Mouse (Mus musculus): ENCODE measurements around the gene Gpr15. TPM values are rescaled to one million over a fixed set of nuclear protein-coding genes. Genes with fewer than 3 reads are reported as not detected.

Gpr15 gene
- not detected in 2 replicates for polyA plus RNA-seq (2011; ENCODE audit: insufficient read depth, insufficient read length, low read depth, missing spikeins)

- Histone ChIP-seq H3K9me3 (replicated peaks; ENCODE audit: control insufficient read depth, insufficient read depth, low read length, poor library complexity, severe bottlenecking) (no peaks in the 10 kb centered on the region), H3K9ac (ENCODE audit: low read depth, poor library complexity, severe bottlenecking) (no peak within 1 kb of the TSS), H3K27me3 (ENCODE audit: control insufficient read depth, insufficient read depth, low read length, poor library complexity, severe bottlenecking) (no peaks in the 10 kb centered on the region), H3K36me3 (ENCODE audit: control insufficient read depth, insufficient read depth, low read length, poor library complexity, severe bottlenecking) (no peaks in the 10 kb centered on the region), H3K4me1 (ENCODE audit: control insufficient read depth, insufficient read depth, low read length) (no peaks in the 10 kb centered on the region), H3K4me3 (ENCODE audit: low read depth, low read length) (no peak within 1 kb of the TSS), H3K27ac (ENCODE audit: insufficient read depth, low read length) (no peak within 1 kb of the TSS)
- no peak for TF ChIP-seq CTCF (IDR thresholded peaks at IDR 0.05; ENCODE audit: low read depth, low read length)
- no peak for TF ChIP-seq EP300 (IDR thresholded peaks at IDR 0.05; ENCODE audit: insufficient read depth, low read depth, low read length)
- TF ChIP-seq POLR2A (IDR thresholded peaks at IDR 0.05; ENCODE audit: insufficient read depth, low read length), result no peak
These were observed at the start of gene Gpr15 for GRCm38 (mm10) chr16:58718666-58719120. Gene Gpr15, minus strand, starts transcription at chr16:58719070.

- no peaks in the 10 kb centered on the region for H3K4me1 ChIP-seq (ENCODE audit: control insufficient read depth, insufficient read depth, low read length)
- H3K9me3 ChIP-seq (replicated peaks; ENCODE audit: control insufficient read depth, insufficient read depth, low read length, poor library complexity, severe bottlenecking), result no peaks in the 10 kb centered on the region
- TF ChIP-seq CTCF (IDR thresholded peaks at IDR 0.05; ENCODE audit: low read depth, low read length) (no peak), POLR2A (IDR thresholded peaks at IDR 0.05; ENCODE audit: insufficient read depth, low read length) (no peak), EP300 (IDR thresholded peaks at IDR 0.05; ENCODE audit: insufficient read depth, low read depth, low read length) (no peak)
- H3K9ac ChIP-seq (ENCODE audit: low read depth, poor library complexity, severe bottlenecking), result no peak within 1 kb of the TSS
- no peak within 1 kb of the TSS for H3K4me3 ChIP-seq (ENCODE audit: low read depth, low read length)
- no peaks in the 10 kb centered on the region for H3K36me3 ChIP-seq (ENCODE audit: control insufficient read depth, insufficient read depth, low read length, poor library complexity, severe bottlenecking)
- no peak within 1 kb of the TSS for H3K27ac ChIP-seq (ENCODE audit: insufficient read depth, low read length)
- no peaks in the 10 kb centered on the region; the same call in 1 of the 2 replicates for H3K27me3 ChIP-seq (ENCODE audit: control insufficient read depth, insufficient read depth, low read length, poor library complexity, severe bottlenecking)
These were observed 44.2 kb upstream of the Gpr15 start, which contains the start of gene Olfr172 for GRCm38 (mm10) chr16:58763076-58763475. Gene Olfr172, minus strand, starts transcription at chr16:58763176.

- no peak overlapping the region for H3K27ac ChIP-seq (ENCODE audit: insufficient read depth, low read length)
- H3K27me3 ChIP-seq (ENCODE audit: control insufficient read depth, insufficient read depth, low read length, poor library complexity, severe bottlenecking), result no peaks in the 10 kb centered on the region
- H3K9me3 ChIP-seq (replicated peaks; ENCODE audit: control insufficient read depth, insufficient read depth, low read length, poor library complexity, severe bottlenecking), result no peaks in the 10 kb centered on the region
- no peak overlapping the region for H3K4me3 ChIP-seq (ENCODE audit: low read depth, low read length)
- no peaks in the 10 kb centered on the region for H3K4me1 ChIP-seq (ENCODE audit: control insufficient read depth, insufficient read depth, low read length)
- H3K36me3 ChIP-seq (ENCODE audit: control insufficient read depth, insufficient read depth, low read length, poor library complexity, severe bottlenecking), result no peaks in the 10 kb centered on the region
- no peak overlapping the region for H3K9ac ChIP-seq (ENCODE audit: low read depth, poor library complexity, severe bottlenecking)
- TF ChIP-seq EP300 (IDR thresholded peaks at IDR 0.05; ENCODE audit: insufficient read depth, low read depth, low read length), result no peak
- no peak for TF ChIP-seq POLR2A (IDR thresholded peaks at IDR 0.05; ENCODE audit: insufficient read depth, low read length)
- no peak for TF ChIP-seq CTCF (IDR thresholded peaks at IDR 0.05; ENCODE audit: low read depth, low read length)
These were observed 37.3 kb upstream of the Gpr15 start for GRCm38 (mm10) chr16:58756191-58756590.

- TF ChIP-seq EP300 (IDR thresholded peaks at IDR 0.05; ENCODE audit: insufficient read depth, low read depth, low read length) (no peak), CTCF (IDR thresholded peaks at IDR 0.05; ENCODE audit: low read depth, low read length) (no peak), POLR2A (IDR thresholded peaks at IDR 0.05; ENCODE audit: insufficient read depth, low read length) (no peak)
- H3K36me3 ChIP-seq (ENCODE audit: control insufficient read depth, insufficient read depth, low read length, poor library complexity, severe bottlenecking), result no peaks in the 10 kb centered on the region
- H3K27ac ChIP-seq (ENCODE audit: insufficient read depth, low read length), result no peak overlapping the region
- H3K4me1 ChIP-seq (ENCODE audit: control insufficient read depth, insufficient read depth, low read length), result no peaks in the 10 kb centered on the region
- no peak overlapping the region for H3K9ac ChIP-seq (ENCODE audit: low read depth, poor library complexity, severe bottlenecking)
- no peak overlapping the region for H3K4me3 ChIP-seq (ENCODE audit: low read depth, low read length)
- no peaks in the 10 kb centered on the region for H3K27me3 ChIP-seq (ENCODE audit: control insufficient read depth, insufficient read depth, low read length, poor library complexity, severe bottlenecking)
- H3K9me3 ChIP-seq (replicated peaks; ENCODE audit: control insufficient read depth, insufficient read depth, low read length, poor library complexity, severe bottlenecking), result no peaks in the 10 kb centered on the region
These were observed 32.4 kb upstream of the Gpr15 start for GRCm38 (mm10) chr16:58751314-58751713.

- H3K4me1 ChIP-seq (ENCODE audit: control insufficient read depth, insufficient read depth, low read length), result no peaks in the 10 kb centered on the region
These were observed 27.8 kb upstream of the Gpr15 start for GRCm38 (mm10) chr16:58746715-58747114.

GRCm38 (mm10) chr16:58740751-58741150 lies 21.9 kb upstream of the Gpr15 start:
- Histone ChIP-seq H3K4me3 (ENCODE audit: low read depth, low read length) (no peak overlapping the region), H3K9me3 (replicated peaks; ENCODE audit: control insufficient read depth, insufficient read depth, low read length, poor library complexity, severe bottlenecking) (no peaks in the 10 kb centered on the region), H3K4me1 (ENCODE audit: control insufficient read depth, insufficient read depth, low read length) (no peaks in the 10 kb centered on the region), H3K27me3 (ENCODE audit: control insufficient read depth, insufficient read depth, low read length, poor library complexity, severe bottlenecking) (no peaks in the 10 kb centered on the region), H3K36me3 (ENCODE audit: control insufficient read depth, insufficient read depth, low read length, poor library complexity, severe bottlenecking) (no peaks in the 10 kb centered on the region), H3K27ac (ENCODE audit: insufficient read depth, low read length) (no peak overlapping the region), H3K9ac (ENCODE audit: low read depth, poor library complexity, severe bottlenecking) (no peak overlapping the region)
- no peak for TF ChIP-seq EP300 (IDR thresholded peaks at IDR 0.05; ENCODE audit: insufficient read depth, low read depth, low read length)
- TF ChIP-seq POLR2A (IDR thresholded peaks at IDR 0.05; ENCODE audit: insufficient read depth, low read length), result no peak

More at GRCm38 (mm10) chr16:58746715-58747114, 27.8 kb upstream of the Gpr15 start:
- Histone ChIP-seq H3K27me3 (ENCODE audit: control insufficient read depth, insufficient read depth, low read length, poor library complexity, severe bottlenecking) (no peaks in the 10 kb centered on the region), H3K9ac (ENCODE audit: low read depth, poor library complexity, severe bottlenecking) (no peak overlapping the region), H3K27ac (ENCODE audit: insufficient read depth, low read length) (no peak overlapping the region), H3K9me3 (replicated peaks; ENCODE audit: control insufficient read depth, insufficient read depth, low read length, poor library complexity, severe bottlenecking) (no peaks in the 10 kb centered on the region), H3K36me3 (ENCODE audit: control insufficient read depth, insufficient read depth, low read length, poor library complexity, severe bottlenecking) (no peaks in the 10 kb centered on the region), H3K4me3 (ENCODE audit: low read depth, low read length) (no peak overlapping the region)
- TF ChIP-seq CTCF (IDR thresholded peaks at IDR 0.05; ENCODE audit: low read depth, low read length), result no peak
- no peak for TF ChIP-seq EP300 (IDR thresholded peaks at IDR 0.05; ENCODE audit: insufficient read depth, low read depth, low read length)
- TF ChIP-seq POLR2A (IDR thresholded peaks at IDR 0.05; ENCODE audit: insufficient read depth, low read length), result no peak

Data from ES-Bruce4 (cell line).